Mouse (Mus musculus): Measurements from ENCODE around the gene Il3. TPM values are rescaled to one million over a fixed set of nuclear protein-coding genes. Genes with fewer than 3 reads are reported as not detected.

Il3 gene
- polyA plus RNA-seq, 1 experiment, result not detected

- no peak overlapping the region for H3K4me3 ChIP-seq (ENCODE audit: control insufficient read depth, insufficient read depth, low read length)
- H3K27me3 ChIP-seq (ENCODE audit: control insufficient read depth, insufficient read depth, low read length), result no peaks in the 10 kb centered on the region
- TF ChIP-seq CTCF (IDR thresholded peaks at IDR 0.05; ENCODE audit: borderline replicate concordance, control insufficient read depth, extremely low read depth, insufficient read depth, low read length, poor library complexity), result no peak
- no peak for TF ChIP-seq POLR2A (IDR thresholded peaks at IDR 0.05; ENCODE audit: control insufficient read depth, extremely low read depth, insufficient read depth, low read length, poor library complexity)
- no peak for DNase-seq
- 84% methylated on average over 9 of the region's 9 CpGs for WGBS
- no peaks in the 10 kb centered on the region for H3K4me1 ChIP-seq (replicated peaks; ENCODE audit: control insufficient read depth, insufficient read depth, low read length)
- no peak overlapping the region for H3K27ac ChIP-seq (ENCODE audit: control insufficient read depth, insufficient read depth, low read length)
- H3K36me3 ChIP-seq (ENCODE audit: control insufficient read depth, insufficient read depth, low read length), result no peaks in the 10 kb centered on the region
These were observed 43.2 kb downstream of the Il3 start for GRCm38 (mm10) chr11:54223637-54224474.

GRCm38 (mm10) chr11:54219903-54220740, 47.0 kb downstream of the Il3 start:
- TF ChIP-seq CTCF (IDR thresholded peaks at IDR 0.05; ENCODE audit: borderline replicate concordance, control insufficient read depth, extremely low read depth, insufficient read depth, low read length, poor library complexity) (no peak), POLR2A (IDR thresholded peaks at IDR 0.05; ENCODE audit: control insufficient read depth, extremely low read depth, insufficient read depth, low read length, poor library complexity) (no peak)
- Histone ChIP-seq H3K36me3 (ENCODE audit: control insufficient read depth, insufficient read depth, low read length) (no peaks in the 10 kb centered on the region), H3K27ac (ENCODE audit: control insufficient read depth, insufficient read depth, low read length) (no peak overlapping the region), H3K27me3 (ENCODE audit: control insufficient read depth, insufficient read depth, low read length) (no peaks in the 10 kb centered on the region), H3K4me1 (replicated peaks; ENCODE audit: control insufficient read depth, insufficient read depth, low read length) (peaks cover 7% of the 10 kb centered on the region), H3K4me3 (ENCODE audit: control insufficient read depth, insufficient read depth, low read length) (no peak overlapping the region)
- 75% methylated on average over 6 of the region's 6 CpGs for WGBS
- no peak for DNase-seq

- no peak for DNase-seq
- Histone ChIP-seq H3K36me3 (ENCODE audit: control insufficient read depth, insufficient read depth, low read length) (no peaks in the 10 kb centered on the region), H3K4me1 (replicated peaks; ENCODE audit: control insufficient read depth, insufficient read depth, low read length) (peaks cover 16% of the 10 kb centered on the region), H3K4me3 (ENCODE audit: control insufficient read depth, insufficient read depth, low read length) (no peak overlapping the region), H3K27me3 (ENCODE audit: control insufficient read depth, insufficient read depth, low read length) (no peaks in the 10 kb centered on the region), H3K27ac (ENCODE audit: control insufficient read depth, insufficient read depth, low read length) (no peak overlapping the region)
- WGBS, result 75% methylated on average over 1 of the region's 1 CpGs
- no peak for TF ChIP-seq CTCF (IDR thresholded peaks at IDR 0.05; ENCODE audit: borderline replicate concordance, control insufficient read depth, extremely low read depth, insufficient read depth, low read length, poor library complexity)
- TF ChIP-seq POLR2A (IDR thresholded peaks at IDR 0.05; ENCODE audit: control insufficient read depth, extremely low read depth, insufficient read depth, low read length, poor library complexity), result no peak
These were observed 47.9 kb downstream of the Il3 start for GRCm38 (mm10) chr11:54219191-54219590.

- TF ChIP-seq CTCF (IDR thresholded peaks at IDR 0.05; ENCODE audit: borderline replicate concordance, control insufficient read depth, extremely low read depth, insufficient read depth, low read length, poor library complexity) (no peak), POLR2A (IDR thresholded peaks at IDR 0.05; ENCODE audit: control insufficient read depth, extremely low read depth, insufficient read depth, low read length, poor library complexity) (no peak)
- no peaks in the 10 kb centered on the region for H3K36me3 ChIP-seq (ENCODE audit: control insufficient read depth, insufficient read depth, low read length)
- H3K4me3 ChIP-seq (ENCODE audit: control insufficient read depth, insufficient read depth, low read length), result no peak overlapping the region
- H3K4me1 ChIP-seq (replicated peaks; ENCODE audit: control insufficient read depth, insufficient read depth, low read length), result peaks cover 26% of the 10 kb centered on the region
- no peak for DNase-seq
- 15% methylated on average over 7 of the region's 7 CpGs for WGBS
- H3K27me3 ChIP-seq (ENCODE audit: control insufficient read depth, insufficient read depth, low read length), result no peaks in the 10 kb centered on the region
- H3K27ac ChIP-seq (ENCODE audit: control insufficient read depth, insufficient read depth, low read length), result no peak overlapping the region
These were observed 49.7 kb downstream of the Il3 start for GRCm38 (mm10) chr11:54217384-54217783.

GRCm38 (mm10) chr11:54216091-54216490, 51.0 kb downstream of the Il3 start:
- Histone ChIP-seq H3K4me3 (ENCODE audit: control insufficient read depth, insufficient read depth, low read length) (no peak overlapping the region), H3K36me3 (ENCODE audit: control insufficient read depth, insufficient read depth, low read length) (no peaks in the 10 kb centered on the region), H3K27me3 (ENCODE audit: control insufficient read depth, insufficient read depth, low read length) (no peaks in the 10 kb centered on the region), H3K4me1 (replicated peaks; ENCODE audit: control insufficient read depth, insufficient read depth, low read length) (peaks cover 26% of the 10 kb centered on the region), H3K27ac (ENCODE audit: control insufficient read depth, insufficient read depth, low read length) (no peak overlapping the region)
- no peak for DNase-seq
- TF ChIP-seq CTCF (IDR thresholded peaks at IDR 0.05; ENCODE audit: borderline replicate concordance, control insufficient read depth, extremely low read depth, insufficient read depth, low read length, poor library complexity) (no peak), POLR2A (IDR thresholded peaks at IDR 0.05; ENCODE audit: control insufficient read depth, extremely low read depth, insufficient read depth, low read length, poor library complexity) (no peak)
- 91% methylated on average over 6 of the region's 6 CpGs for WGBS

Other genes starting within 250 kb of the Il3 start
- gene Slc22a4, start 239.2 kb downstream of the Il3 start, polyA plus RNA-seq (2012; rRNA removed), result 1.2 and 1.6 TPM in 2 replicates
- gene Pdlim4, start 198.3 kb downstream of the Il3 start, polyA plus RNA-seq (2012; rRNA removed), result 51.8 and 62.0 TPM in 2 replicates
- gene P4ha2, start 167.2 kb downstream of the Il3 start, polyA plus RNA-seq (2012; rRNA removed), result 4.6 and 4.8 TPM in 2 replicates
- gene Csf2, start 17.6 kb downstream of the Il3 start, polyA plus RNA-seq (2012; rRNA removed), result 0.41 and 0.44 TPM in 2 replicates
- gene Acsl6, start 36.5 kb upstream of the Il3 start, polyA plus RNA-seq (2012; rRNA removed), result 0.27 and 0.40 TPM in 2 replicates
- not detected in 2 replicates for gene Meikin, start 103.4 kb upstream of the Il3 start, polyA plus RNA-seq (2012; rRNA removed)
- 2.7 and 3.2 TPM in 2 replicates for gene Fnip1, start 170.9 kb upstream of the Il3 start, polyA plus RNA-seq (2012; rRNA removed)

Data from thymus, adult 2 months (tissue).